Mouse (Mus musculus) A20 (cell line): ENCODE measurements around the gene Pid1.

ENCODE experiments used
- DNase-seq: peaks from one replicate; pipeline ENCODE4 v3.0.0-alpha.2; 2011; ENCODE audit warnings: low read depth, low spot score

Pid1 gene

GRCm38 (mm10) chr1:84186756-84187437, 177.1 kb downstream of the Pid1 start:
- DNase-seq = no peak

GRCm38 (mm10) chr1:84177696-84178095, 186.3 kb downstream of the Pid1 start:
- no peak for DNase-seq

- DNase-seq = no peak
These were observed 186.9 kb downstream of the Pid1 start for GRCm38 (mm10) chr1:84177033-84177432.

GRCm38 (mm10) chr1:84172941-84173340, 191.0 kb downstream of the Pid1 start:
- DNase-seq = no peak

GRCm38 (mm10) chr1:84157790-84158189, 206.2 kb downstream of the Pid1 start:
- DNase-seq = no peak

GRCm38 (mm10) chr1:84155585-84155930, 208.4 kb downstream of the Pid1 start:
- no peak for DNase-seq

- DNase-seq = no peak
These were observed 209.0 kb downstream of the Pid1 start for GRCm38 (mm10) chr1:84154725-84155584.

- no peak for DNase-seq
These were observed 210.0 kb downstream of the Pid1 start for GRCm38 (mm10) chr1:84153943-84154342.

GRCm38 (mm10) chr1:84141561-84141960, 222.4 kb downstream of the Pid1 start:
- no peak for DNase-seq

GRCm38 (mm10) chr1:84132451-84132850, 231.5 kb downstream of the Pid1 start:
- DNase-seq = no peak

- no peak for DNase-seq
These were observed 232.2 kb downstream of the Pid1 start for GRCm38 (mm10) chr1:84131799-84132198.

- no peak for DNase-seq
These were observed 235.5 kb downstream of the Pid1 start for GRCm38 (mm10) chr1:84128510-84128909.

GRCm38 (mm10) chr1:84119306-84119705, 244.7 kb downstream of the Pid1 start:
- no peak for DNase-seq

- DNase-seq = no peak
These were observed 257.2 kb downstream of the Pid1 start for GRCm38 (mm10) chr1:84106756-84107155.

- DNase-seq = no peak
These were observed 261.9 kb downstream of the Pid1 start for GRCm38 (mm10) chr1:84102052-84102451.

GRCm38 (mm10) chr1:84097398-84097797, 266.6 kb downstream of the Pid1 start:
- DNase-seq = no peak

- DNase-seq = no peak
These were observed 270.7 kb downstream of the Pid1 start for GRCm38 (mm10) chr1:84093291-84093690.

- no peak for DNase-seq
These were observed 274.3 kb downstream of the Pid1 start for GRCm38 (mm10) chr1:84089664-84090063.

GRCm38 (mm10) chr1:84087957-84088356, 276.0 kb downstream of the Pid1 start:
- no peak for DNase-seq

- no peak for DNase-seq
These were observed 276.7 kb downstream of the Pid1 start for GRCm38 (mm10) chr1:84087325-84087724.

- no peak for DNase-seq
These were observed 277.5 kb downstream of the Pid1 start for GRCm38 (mm10) chr1:84086486-84086885.

- no peak for DNase-seq
These were observed 278.6 kb downstream of the Pid1 start for GRCm38 (mm10) chr1:84085361-84085760.

GRCm38 (mm10) chr1:84079566-84079965, 284.4 kb downstream of the Pid1 start:
- no peak for DNase-seq
